Mouse (Mus musculus) olfactory bulb, adult 2 months (tissue): ENCODE data around the gene Pfn3.

ENCODE experiments used
- CTCF ChIP-seq: fragments of 200-500 bp; IDR thresholded peaks from 2 replicates; pipeline ENCODE4 v1.5.1; 2012; ENCODE audit warnings: low read depth, mild to moderate bottlenecking, low read length, moderate library complexity; ENCODE audit not compliant: insufficient read depth
- POLR2A ChIP-seq: fragments of 200-500 bp; IDR thresholded peaks from 2 replicates; pipeline ENCODE4 v1.6.1; 2012; ENCODE audit warnings: mild to moderate bottlenecking, low read depth, low read length, moderate library complexity; ENCODE audit not compliant: insufficient read depth

DNA sequence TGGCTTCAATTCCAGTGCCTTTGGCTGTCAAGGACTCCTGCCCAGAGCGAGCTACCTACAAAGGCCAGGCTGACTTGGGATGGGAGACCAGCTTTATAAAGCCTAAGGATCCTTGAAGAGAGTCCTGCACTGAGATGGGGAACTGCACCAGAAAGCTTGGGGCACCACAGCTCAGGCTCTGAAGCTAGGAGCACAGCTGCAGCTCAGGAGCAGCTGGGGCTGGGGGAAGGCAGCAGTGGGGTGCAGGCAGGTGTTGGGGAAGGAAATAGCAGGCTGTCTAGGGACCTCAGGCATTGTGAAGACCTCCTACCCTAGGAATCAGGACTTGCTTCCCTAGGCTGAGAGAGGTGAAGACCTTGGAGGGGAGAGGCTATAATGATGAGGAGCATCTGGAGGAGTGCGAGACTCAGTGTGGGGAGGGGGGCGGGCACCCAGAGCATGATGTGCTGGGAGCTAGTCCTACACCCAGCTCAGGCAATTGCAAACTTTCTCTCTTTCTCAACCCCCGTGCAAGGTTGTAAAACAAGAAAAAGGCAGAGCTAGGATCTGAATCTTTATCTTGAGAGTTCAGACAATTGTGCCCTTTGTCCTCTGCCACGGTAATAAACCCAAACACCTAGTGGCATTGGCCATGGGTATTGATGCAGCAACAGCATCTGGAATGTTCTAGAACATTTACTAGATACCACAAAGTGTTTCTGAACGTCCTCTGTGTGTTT is 40.7 kb downstream of the Pfn3 start:
- TF ChIP-seq POLR2A, result no peak
- no peak for TF ChIP-seq CTCF
